Mouse (Mus musculus) liver, adult 2 months (tissue): Measurements from ENCODE around the gene Plcb2.

Source experiments
- CTCF ChIP-seq: fragments of 200-500 bp; IDR thresholded peaks from 2 replicates; pipeline ENCODE4 v1.5.1; 2011; ENCODE audit warnings: low read depth, low read length, control low read depth
- POLR2A ChIP-seq: fragments of 200-500 bp; IDR thresholded peaks from 2 replicates; pipeline ENCODE4 v1.6.1; 2011; ENCODE audit warnings: low read length, control low read depth; ENCODE audit not compliant: insufficient read depth; ENCODE audit errors: extremely low read depth

DNA sequence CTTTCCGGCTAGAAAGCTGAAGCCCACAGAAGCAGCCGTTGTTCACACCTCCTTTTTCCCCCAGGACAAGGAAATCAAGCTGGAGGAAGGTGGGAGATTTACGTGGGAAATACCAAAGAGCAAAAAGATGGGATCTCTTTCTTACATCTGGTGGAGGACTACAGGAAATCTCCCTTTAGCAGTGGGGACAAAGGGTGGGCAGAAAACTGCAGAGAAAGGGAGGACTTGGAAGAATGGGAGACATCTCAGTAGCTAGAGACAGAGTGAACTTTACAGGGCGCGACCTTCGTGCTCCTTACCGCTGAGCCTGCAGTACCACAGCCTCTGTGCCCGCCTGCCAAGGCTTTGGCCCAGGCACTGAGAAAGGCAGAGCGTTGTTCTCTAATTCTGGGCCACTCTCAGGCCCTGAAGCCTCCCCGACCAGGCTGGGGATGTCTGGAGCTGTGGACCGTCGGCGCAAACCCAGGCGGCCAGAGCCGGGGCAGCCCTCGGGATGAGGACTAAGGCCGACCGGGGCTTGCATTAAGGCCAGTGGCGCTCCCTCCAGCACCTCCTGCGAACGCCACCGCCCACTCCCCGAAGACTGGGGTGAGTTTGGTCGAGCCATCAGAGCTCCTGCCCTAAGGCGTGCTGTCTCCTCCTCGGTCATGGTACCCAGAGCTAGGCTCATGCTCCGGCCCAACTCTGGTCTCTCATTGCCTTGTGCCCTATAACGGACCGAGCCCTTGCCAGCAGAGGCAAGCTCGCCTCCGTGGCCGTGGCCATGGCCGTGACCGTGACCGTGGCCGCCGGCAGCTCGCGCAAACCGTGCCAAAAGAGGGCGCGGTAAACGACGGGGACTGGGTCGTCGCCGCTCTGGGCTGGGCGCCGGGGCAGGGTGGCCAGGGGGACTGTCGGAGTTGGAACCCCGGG, 26.0 kb downstream of the Plcb2 start:
- no peak for TF ChIP-seq CTCF
- no peak for TF ChIP-seq POLR2A
